Mouse (Mus musculus) forebrain, postnatal 0 days (tissue): ENCODE data around the gene Itga7. TPM values are rescaled to one million over a fixed set of nuclear protein-coding genes. Genes with fewer than 3 reads are reported as not detected.

Source experiments
- ATAC-seq: fragments of 200-750 bp; cut with Nextera tagmentation; 2 replicates; pipeline ENCODE4 v1.8.0; 2017; ENCODE audit warnings: mild to moderate bottlenecking, moderate library complexity
- DNase-seq: peaks from one replicate; pipeline ENCODE4 v3.0.0-alpha.2; 2015
- H3K27ac ChIP-seq: fragments of 300-500 bp; sonication (generic); 2 replicates; pipeline ENCODE4 v1.5.1; 2014; ENCODE audit warnings: low read depth, mild to moderate bottlenecking, antibody characterized with exemption, low read length, moderate library complexity, mixed read lengths
- H3K27me3 ChIP-seq: fragments of 300-500 bp; sonication (generic); 2 replicates; pipeline ENCODE4 v1.6.1; 2014; ENCODE audit warnings: mild to moderate bottlenecking, low read length, mixed read lengths; ENCODE audit not compliant: insufficient read depth
- H3K36me3 ChIP-seq: fragments of 300-500 bp; sonication (generic); 2 replicates; pipeline ENCODE4 v1.6.1; 2014; ENCODE audit warnings: mild to moderate bottlenecking, moderate library complexity; ENCODE audit not compliant: insufficient read depth
- H3K4me1 ChIP-seq: fragments of 300-500 bp; sonication (generic); 2 replicates; pipeline ENCODE4 v1.6.1; 2014; ENCODE audit warnings: antibody characterized with exemption; ENCODE audit not compliant: insufficient read depth
- H3K4me2 ChIP-seq: fragments of 300-500 bp; sonication (generic); 2 replicates; pipeline ENCODE4 v1.6.1; 2014; ENCODE audit warnings: low read depth, mild to moderate bottlenecking, moderate library complexity
- H3K4me3 ChIP-seq: fragments of 300-500 bp; sonication (generic); 2 replicates; pipeline ENCODE4 v1.5.1; 2014; ENCODE audit warnings: low read depth, low read length, mixed read lengths
- H3K9ac ChIP-seq: fragments of 300-500 bp; sonication (generic); 2 replicates; pipeline ENCODE4 v1.6.1; 2014; ENCODE audit warnings: mild to moderate bottlenecking
- H3K9me3 ChIP-seq: fragments of 300-500 bp; sonication (generic); 2 replicates; pipeline ENCODE4 v1.6.1; 2016; ENCODE audit warnings: low read length
- CTCF ChIP-seq: sonication (generic); IDR thresholded peaks from 2 replicates; pipeline ENCODE4 v1.5.1; 2016; ENCODE audit warnings: antibody characterized with exemption, control low read depth, low read depth
- WGBS: fragments of 180-500 bp; shearing (Covaris S2); extraction: QIAGEN DNeasy Blood & Tissue Kit; methylation state at CpG from one replicate; pipeline ENCODE4 v1.1.7; 2014; 5-methylcytosine and 5-hydroxymethylcytosine counted together
- polyA plus RNA-seq: library from polyadenylated mRNA; unstranded; fragments of >200 nt; fragmentation: Nextera tagmentation; extraction: Ambion mirVana; gene quantifications from 2 replicates; pipeline ENCODE4 v1.2.1, GENCODE M21; 2015
- total RNA-seq: library from RNA; depleted of rRNA; stranded (reverse); fragments of >200 nt; gene quantifications from 2 replicates; pipeline ENCODE4 v1.2.3, GENCODE M21; 2014; rRNA removed

Gene Itga7
- total and polyA plus RNA-seq, 2 experiments from 2014 or later = 7.7 to 12.7 TPM

DNA sequence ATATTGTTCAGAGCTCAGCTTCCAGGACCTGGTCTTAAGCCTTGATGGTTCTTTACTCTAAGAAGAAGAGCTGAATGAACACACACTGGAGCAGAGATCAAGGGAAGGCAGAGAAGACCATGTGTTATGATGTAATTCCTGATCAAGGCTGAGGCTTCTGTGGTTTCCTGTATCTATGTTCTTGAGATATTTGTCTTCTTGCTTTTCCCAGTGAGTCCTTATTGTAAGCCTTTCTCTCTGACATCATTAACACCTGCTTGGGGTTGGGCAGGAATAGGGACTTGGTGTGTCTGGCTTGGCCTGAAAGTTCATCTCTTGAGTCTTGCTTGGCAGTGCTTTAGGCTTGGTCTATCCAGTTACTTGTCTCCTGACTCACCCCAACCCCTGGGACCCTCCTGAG is 57.4 kb downstream of the Itga7 start:
- Histone ChIP-seq H3K4me2 (no peak overlapping the region), H3K27me3 (no peaks in the 10 kb centered on the region), H3K27ac (no peak overlapping the region), H3K9ac (no peak overlapping the region), H3K9me3 (no peaks in the 10 kb centered on the region), H3K36me3 (no peaks in the 10 kb centered on the region), H3K4me3 (no peak overlapping the region), H3K4me1 (no peaks in the 10 kb centered on the region)
- no peak for DNase-seq
- ATAC-seq = no peak
- no peak for TF ChIP-seq CTCF

- Histone ChIP-seq H3K27ac (no peak overlapping the region), H3K9ac (no peak overlapping the region), H3K9me3 (no peaks in the 10 kb centered on the region), H3K36me3 (no peaks in the 10 kb centered on the region), H3K4me2 (no peak overlapping the region), H3K4me3 (no peak overlapping the region), H3K4me1 (no peaks in the 10 kb centered on the region), H3K27me3 (no peaks in the 10 kb centered on the region)
- no peak for TF ChIP-seq CTCF
- DNase-seq = no peak
- ATAC-seq = no peak
- WGBS = 97% methylated on average over 1 of the region's 1 CpGs
Measured at GRCm38 (mm10) chr10:128995796-128996195, 62.2 kb downstream of the Itga7 start.

DNA sequence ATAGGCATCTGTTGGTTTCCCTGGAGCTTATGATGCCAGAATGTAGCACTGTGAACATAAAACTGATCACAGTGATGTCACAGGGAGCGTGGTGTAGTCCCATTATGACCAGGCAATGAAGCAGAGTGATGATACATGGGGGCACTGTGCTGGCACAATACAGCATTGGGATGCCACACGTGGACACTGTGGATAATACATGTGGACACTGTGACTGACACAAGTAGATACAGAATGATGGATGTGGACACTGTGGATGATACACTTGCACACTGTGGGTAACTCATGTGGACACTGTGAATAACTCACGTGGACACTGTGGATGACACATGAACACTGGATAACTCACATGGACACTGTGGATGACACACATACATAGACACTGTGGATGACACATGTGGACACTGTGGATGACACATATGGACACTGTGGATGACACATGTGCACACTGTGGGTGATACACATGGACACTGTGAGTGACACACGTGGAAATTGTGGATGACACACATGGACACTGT is 63.0 kb downstream of the Itga7 start:
- no peaks in the 10 kb centered on the region for H3K27me3 ChIP-seq
- H3K4me2 ChIP-seq = no peak overlapping the region
- 79% methylated on average over 4 of the region's 4 CpGs for WGBS
- DNase-seq = no peak
- no peaks in the 10 kb centered on the region for H3K36me3 ChIP-seq
- ATAC-seq = no peak
- no peak overlapping the region for H3K9ac ChIP-seq
- no peaks in the 10 kb centered on the region for H3K9me3 ChIP-seq
- no peak overlapping the region for H3K4me3 ChIP-seq
- H3K4me1 ChIP-seq = no peaks in the 10 kb centered on the region
- no peak overlapping the region for H3K27ac ChIP-seq
- TF ChIP-seq CTCF = no peak

- Histone ChIP-seq H3K27ac (no peak overlapping the region), H3K4me2 (no peak overlapping the region), H3K27me3 (no peaks in the 10 kb centered on the region), H3K36me3 (no peaks in the 10 kb centered on the region), H3K4me3 (no peak overlapping the region), H3K9ac (no peak overlapping the region), H3K9me3 (no peaks in the 10 kb centered on the region), H3K4me1 (no peaks in the 10 kb centered on the region)
- WGBS = 72% methylated on average over 14 of the region's 14 CpGs
- ATAC-seq (no peak), DNase-seq (no peak)
- no peak for TF ChIP-seq CTCF
Measured at GRCm38 (mm10) chr10:129004032-129004920, 70.7 kb downstream of the Itga7 start.

Other genes starting within 250 kb of the Itga7 start
- 133 TPM in 2 replicates for gene Rab5b, start 237.6 kb upstream of the Itga7 start, total RNA-seq
- 104 and 118 TPM in 2 replicates for gene Rab5b, start 237.6 kb upstream of the Itga7 start, polyA plus RNA-seq
- gene Pmel, start 229.6 kb upstream of the Itga7 start, total RNA-seq = 0.85 and 1.2 TPM in 2 replicates
- gene Pmel, start 229.6 kb upstream of the Itga7 start, polyA plus RNA-seq = 0.67 and 0.86 TPM in 2 replicates
- gene Cdk2, start 228.8 kb upstream of the Itga7 start, total RNA-seq = 8.5 and 10.0 TPM in 2 replicates
- 9.9 and 10.3 TPM in 2 replicates for gene Cdk2, start 228.8 kb upstream of the Itga7 start, polyA plus RNA-seq
- 5.6 and 7.2 TPM in 2 replicates for gene Dgka, start 189.0 kb upstream of the Itga7 start, total RNA-seq
- gene Dgka, start 189.0 kb upstream of the Itga7 start, polyA plus RNA-seq = 4.3 and 4.8 TPM in 2 replicates
- gene Pym1, start 185.9 kb upstream of the Itga7 start, total RNA-seq = 67.7 and 68.4 TPM in 2 replicates
- gene Pym1, start 185.9 kb upstream of the Itga7 start, polyA plus RNA-seq = 51.6 and 61.2 TPM in 2 replicates
- 0.57 and 0.69 TPM in 2 replicates for gene Mmp19, start 142.9 kb upstream of the Itga7 start, total RNA-seq
- 0.33 and 0.36 TPM in 2 replicates for gene Mmp19, start 142.9 kb upstream of the Itga7 start, polyA plus RNA-seq
- gene Dnajc14, start 129.8 kb upstream of the Itga7 start, total RNA-seq = 39.6 and 45.7 TPM in 2 replicates
- 30.5 and 38.2 TPM in 2 replicates for gene Dnajc14, start 129.8 kb upstream of the Itga7 start, polyA plus RNA-seq
- 9.5 and 12.9 TPM in 2 replicates for gene Tmem198b, start 129.4 kb upstream of the Itga7 start, total RNA-seq
- gene Tmem198b, start 129.4 kb upstream of the Itga7 start, polyA plus RNA-seq = 12.9 and 14.6 TPM in 2 replicates
- 54.6 and 59.6 TPM in 2 replicates for gene Sarnp, start 116.5 kb upstream of the Itga7 start, total RNA-seq
- 146 and 167 TPM in 2 replicates for gene Sarnp, start 116.5 kb upstream of the Itga7 start, polyA plus RNA-seq
- gene Ormdl2, start 112.2 kb upstream of the Itga7 start, total RNA-seq = 6.3 and 8.3 TPM in 2 replicates
- gene Ormdl2, start 112.2 kb upstream of the Itga7 start, polyA plus RNA-seq = 13.2 and 16.1 TPM in 2 replicates
- gene Gdf11, start 42.1 kb upstream of the Itga7 start, total RNA-seq = 15.7 and 19.1 TPM in 2 replicates
- gene Gdf11, start 42.1 kb upstream of the Itga7 start, polyA plus RNA-seq = 4.3 and 6.7 TPM in 2 replicates
- gene Cd63, start 32.8 kb upstream of the Itga7 start, total RNA-seq = 11.7 and 25.2 TPM in 2 replicates
- 168 and 188 TPM in 2 replicates for gene Cd63, start 32.8 kb upstream of the Itga7 start, polyA plus RNA-seq
- 4.1 and 5.8 TPM in 2 replicates for gene Rdh5, start 10.9 kb upstream of the Itga7 start, total RNA-seq
- 6.9 and 10.2 TPM in 2 replicates for gene Rdh5, start 10.9 kb upstream of the Itga7 start, polyA plus RNA-seq
- gene Bloc1s1, start 9.8 kb upstream of the Itga7 start, total RNA-seq = 120 and 149 TPM in 2 replicates
- gene Bloc1s1, start 9.8 kb upstream of the Itga7 start, polyA plus RNA-seq = 246 and 305 TPM in 2 replicates
- gene Mettl7b, start 27.2 kb downstream of the Itga7 start, total RNA-seq = not detected in 2 replicates
- gene Mettl7b, start 27.2 kb downstream of the Itga7 start, polyA plus RNA-seq = not detected in 2 replicates
- gene Olfr9, start 55.6 kb downstream of the Itga7 start, total RNA-seq = not detected in 2 replicates
- not detected in 2 replicates for gene Olfr9, start 55.6 kb downstream of the Itga7 start, polyA plus RNA-seq
- not detected in 2 replicates for gene Olfr763, start 77.0 kb downstream of the Itga7 start, total RNA-seq
- gene Olfr763, start 77.0 kb downstream of the Itga7 start, polyA plus RNA-seq = not detected in 2 replicates
- gene Olfr764-ps1, start 106.1 kb downstream of the Itga7 start, total RNA-seq = not detected in 2 replicates
- not detected in 2 replicates for gene Olfr764-ps1, start 106.1 kb downstream of the Itga7 start, polyA plus RNA-seq
- not detected in 2 replicates for gene Olfr765, start 116.2 kb downstream of the Itga7 start, total RNA-seq
- not detected in 2 replicates for gene Olfr765, start 116.2 kb downstream of the Itga7 start, polyA plus RNA-seq
- gene Olfr766-ps1, start 135.2 kb downstream of the Itga7 start, total RNA-seq = not detected in 2 replicates
- not detected in 2 replicates for gene Olfr766-ps1, start 135.2 kb downstream of the Itga7 start, polyA plus RNA-seq
- gene Olfr767, start 149.1 kb downstream of the Itga7 start, total RNA-seq = not detected in 2 replicates
- gene Olfr767, start 149.1 kb downstream of the Itga7 start, polyA plus RNA-seq = not detected in 2 replicates
- not detected in 2 replicates for gene Olfr768, start 165.6 kb downstream of the Itga7 start, total RNA-seq
- not detected in 2 replicates for gene Olfr768, start 165.6 kb downstream of the Itga7 start, polyA plus RNA-seq
- not detected in 2 replicates for gene Olfr769, start 184.0 kb downstream of the Itga7 start, total RNA-seq
- not detected in 2 replicates for gene Olfr769, start 184.0 kb downstream of the Itga7 start, polyA plus RNA-seq
- not detected in 2 replicates for gene Olfr770, start 205.2 kb downstream of the Itga7 start, total RNA-seq
- not detected in 2 replicates for gene Olfr770, start 205.2 kb downstream of the Itga7 start, polyA plus RNA-seq
- gene Olfr771, start 230.9 kb downstream of the Itga7 start, total RNA-seq = not detected in 2 replicates
- not detected in 2 replicates for gene Olfr771, start 230.9 kb downstream of the Itga7 start, polyA plus RNA-seq
- gene Olfr772, start 244.1 kb downstream of the Itga7 start, total RNA-seq = not detected in 2 replicates
- not detected in 2 replicates for gene Olfr772, start 244.1 kb downstream of the Itga7 start, polyA plus RNA-seq